Mouse (Mus musculus) heart, adult 2 months (tissue): ENCODE measurements at regions not wholly inside any gene's neighbourhood (a gene's known extent, or its start where the extent isn't known, plus 50 kb on each side); places are given as distances from the start of the nearest gene placed in this dataset.

Experiments used
- CTCF ChIP-seq: fragments of 200-600 bp; IDR thresholded peaks from 2 replicates; pipeline ENCODE4 v1.8.1; 2022; ENCODE audit warnings: antibody characterized with exemption, mild to moderate bottlenecking, moderate library complexity
- EP300 ChIP-seq: fragments of 200-500 bp; IDR thresholded peaks from 2 replicates; pipeline ENCODE4 v1.6.1; 2011; ENCODE audit warnings: low read depth, low read length, control low read depth; ENCODE audit not compliant: insufficient read depth

- TF ChIP-seq EP300 (no peak), CTCF (no peak)
Observed at GRCm38 (mm10) chr9:61092834-61093479, 279.2 kb upstream of the Tle3 start.
